Mouse (Mus musculus): ENCODE measurements at regions not wholly inside any gene's neighbourhood (a gene's known extent, or its start where the extent isn't known, plus 50 kb on each side); places are given as distances from the start of the nearest gene placed in this dataset.

DNA sequence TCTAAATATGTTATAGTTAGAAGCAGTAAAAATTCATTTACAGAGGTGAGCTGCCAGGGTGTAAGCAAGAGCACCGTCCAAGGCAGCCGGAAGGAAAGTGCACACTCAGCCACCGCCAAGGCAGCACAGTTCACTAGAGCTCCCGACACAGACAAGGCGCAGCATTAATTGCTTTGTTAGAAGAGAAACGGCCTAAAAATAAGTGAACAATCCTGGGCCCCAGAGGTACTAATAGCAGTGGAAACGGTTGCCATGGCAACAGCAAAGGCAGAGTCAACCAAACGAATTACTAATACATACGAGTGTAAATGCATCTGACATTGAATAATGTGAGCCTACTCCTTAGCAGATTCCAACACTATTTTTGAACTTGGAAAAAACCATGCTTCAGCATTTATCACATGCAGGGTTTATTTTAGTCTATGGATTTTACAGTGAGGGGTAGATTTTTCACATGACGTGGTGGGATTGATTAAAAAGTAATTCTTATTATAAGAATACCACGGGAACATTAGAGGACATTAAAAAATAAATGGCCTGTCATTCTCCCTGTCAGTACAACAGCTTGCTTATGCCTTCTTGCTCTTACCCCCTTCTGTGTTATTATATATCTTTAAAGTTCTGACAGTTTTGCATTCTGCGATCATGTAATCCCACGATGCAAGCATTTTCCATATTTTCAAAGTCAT lies 62.5 kb downstream of the Cavin4 start:
- no peak for DNase-seq

DNA sequence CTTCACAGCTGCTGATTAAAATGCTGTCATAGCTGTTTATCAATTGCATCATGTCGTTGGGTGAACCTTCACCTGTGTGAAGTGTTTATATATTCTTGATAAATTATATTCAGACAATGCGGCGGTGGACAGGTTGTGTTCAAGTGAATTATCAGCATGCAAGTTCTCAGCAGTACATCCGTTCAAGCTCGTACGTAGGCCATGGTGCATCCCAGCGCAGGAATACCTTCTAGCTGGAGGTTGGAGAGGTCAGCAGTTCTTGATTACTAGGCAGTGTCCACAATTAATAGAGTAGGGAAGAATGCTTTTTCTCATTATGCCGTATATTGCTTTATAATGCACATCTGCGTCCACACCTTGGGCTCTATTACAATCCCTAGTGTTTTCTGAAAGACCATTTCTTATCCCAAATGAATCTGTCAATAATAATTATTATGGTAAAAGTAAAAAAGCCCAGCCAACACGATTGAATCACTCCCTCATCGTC lies 63.1 kb downstream of the Cavin4 start:
- no peak for DNase-seq

- no peak for DNase-seq
Observed at GRCm38 (mm10) chr4:48734854-48735564, 71.7 kb downstream of the Cavin4 start.

DNA sequence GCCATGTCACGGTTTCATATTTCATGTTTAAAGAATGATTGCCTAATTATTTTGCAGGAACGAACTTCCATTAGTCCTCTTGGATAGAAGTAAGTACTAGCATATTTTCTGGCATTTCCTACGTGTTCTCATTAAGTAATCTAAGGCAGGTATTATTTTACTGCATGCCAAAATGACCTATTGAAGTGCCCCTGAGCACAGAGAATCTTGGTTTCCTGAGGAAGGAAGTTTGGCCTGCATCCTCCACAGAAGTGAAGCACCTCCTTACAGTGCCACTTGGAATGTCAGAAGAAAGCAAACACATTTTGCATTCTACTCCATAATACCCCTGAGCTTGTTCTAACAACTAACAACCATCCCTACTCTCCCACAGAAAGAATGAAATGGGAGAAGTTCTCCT lies 82.9 kb downstream of the Cavin4 start:
- no peak for DNase-seq

DNA sequence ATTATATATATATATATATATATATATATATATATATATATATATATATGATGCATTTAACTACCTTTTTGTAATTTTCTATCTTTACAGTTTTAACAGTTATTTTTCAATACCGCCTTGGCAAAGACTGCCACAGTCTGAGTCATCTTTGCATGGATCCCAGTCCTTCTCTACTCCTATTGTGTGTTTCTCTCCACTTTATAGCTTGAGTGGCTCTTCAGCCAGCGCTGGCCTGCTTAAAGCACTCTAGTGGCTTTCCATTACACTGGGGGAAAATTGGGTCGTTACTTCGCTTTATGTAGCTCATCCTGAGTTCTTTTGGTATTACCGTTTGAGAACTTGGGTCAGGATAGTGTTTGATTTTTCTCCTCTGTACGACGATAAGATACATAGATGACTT lies 86.3 kb downstream of the Cavin4 start:
- DNase-seq, result no peak

- no peak for DNase-seq
Observed at GRCm38 (mm10) chr4:48750087-48750486, 86.8 kb downstream of the Cavin4 start.

- DNase-seq, result peak; percentile 75 to 84
Observed at GRCm38 (mm10) chr4:48754466-48755171, 91.3 kb downstream of the Cavin4 start.

GRCm38 (mm10) chr4:48760625-48761024 lies 97.3 kb downstream of the Cavin4 start:
- DNase-seq, result no peak

DNA sequence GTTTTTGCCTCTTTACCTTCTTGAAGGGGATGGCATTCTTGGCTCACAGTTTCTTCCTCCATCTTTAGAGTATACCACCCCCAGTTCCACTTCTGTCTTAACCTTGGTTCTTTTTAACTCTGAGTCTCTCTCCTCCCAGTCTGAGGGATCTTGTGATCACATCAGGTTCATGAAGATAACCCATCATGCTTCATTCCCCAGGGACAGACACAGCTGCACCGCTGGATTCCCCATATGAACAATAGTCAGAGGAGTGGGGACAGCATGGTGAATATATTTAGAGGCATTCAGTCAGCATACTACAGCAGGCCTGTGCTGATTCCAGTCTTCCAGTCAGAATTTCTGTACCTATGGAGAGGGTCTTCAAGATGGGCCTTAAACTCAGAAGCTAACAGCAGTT lies 103.1 kb downstream of the Cavin4 start:
- DNase-seq, result no peak

DNA sequence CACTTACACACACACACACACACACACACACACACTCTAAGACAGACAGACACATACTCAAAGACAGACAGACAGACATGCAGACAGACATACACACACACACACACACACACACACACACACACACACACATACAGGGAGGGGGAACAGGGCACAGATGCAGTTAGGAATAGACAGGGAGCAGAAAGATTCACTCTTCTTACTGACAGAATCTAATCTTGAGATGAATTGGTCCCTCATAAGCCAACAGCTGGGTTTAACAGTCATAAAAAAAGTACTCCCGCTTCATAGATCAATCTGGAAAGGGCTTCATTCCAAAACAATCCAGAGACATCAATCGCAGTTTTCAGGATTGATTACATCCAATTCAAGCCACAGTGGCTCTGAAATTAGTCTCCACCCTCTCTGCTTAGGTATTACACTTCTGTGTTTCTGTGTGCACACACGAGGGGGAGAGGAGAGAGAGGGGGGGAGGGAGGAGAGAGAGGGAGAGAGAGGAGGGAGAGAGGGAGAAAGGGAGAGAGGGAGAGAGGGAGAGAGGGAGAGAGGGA lies 107.2 kb downstream of the Cavin4 start:
- DNase-seq, result no peak

DNA sequence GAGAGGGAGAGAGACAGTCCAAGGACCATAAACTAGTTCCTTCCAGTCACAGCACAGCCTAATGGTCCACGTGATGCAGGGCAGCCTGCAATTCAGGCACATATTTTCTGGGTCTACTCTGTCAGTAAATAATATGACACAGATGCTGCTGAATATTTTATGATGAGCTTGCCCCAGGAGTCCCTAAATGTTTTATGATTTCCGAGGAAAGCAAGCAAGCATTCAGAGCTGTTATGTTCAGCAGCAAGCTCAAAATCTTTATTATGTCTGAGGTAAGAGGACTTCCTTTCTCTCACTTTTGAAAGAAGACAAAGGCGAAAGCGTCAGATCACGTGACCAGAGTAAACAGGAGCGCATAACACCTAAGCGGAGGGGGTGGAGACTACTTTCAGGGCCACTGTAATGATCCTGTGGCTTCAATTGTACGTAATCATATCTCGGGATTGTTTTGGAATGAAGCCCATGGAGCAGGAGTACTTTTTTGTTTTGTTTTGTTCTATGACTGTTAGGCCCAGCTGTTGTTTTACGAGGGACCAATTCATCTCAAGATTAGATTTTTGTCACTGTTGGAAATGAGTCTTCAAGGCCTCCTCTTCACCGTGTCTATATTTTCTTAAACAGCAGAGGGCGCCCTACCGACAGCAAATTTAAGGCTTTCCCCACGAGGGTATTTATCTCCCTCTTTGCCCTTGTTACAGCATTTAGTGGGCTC lies 107.8 kb downstream of the Cavin4 start:
- DNase-seq, result peak; percentile 7 to 54

- no peak for DNase-seq
Observed at GRCm38 (mm10) chr4:48771836-48772235, 108.5 kb downstream of the Cavin4 start.

DNA sequence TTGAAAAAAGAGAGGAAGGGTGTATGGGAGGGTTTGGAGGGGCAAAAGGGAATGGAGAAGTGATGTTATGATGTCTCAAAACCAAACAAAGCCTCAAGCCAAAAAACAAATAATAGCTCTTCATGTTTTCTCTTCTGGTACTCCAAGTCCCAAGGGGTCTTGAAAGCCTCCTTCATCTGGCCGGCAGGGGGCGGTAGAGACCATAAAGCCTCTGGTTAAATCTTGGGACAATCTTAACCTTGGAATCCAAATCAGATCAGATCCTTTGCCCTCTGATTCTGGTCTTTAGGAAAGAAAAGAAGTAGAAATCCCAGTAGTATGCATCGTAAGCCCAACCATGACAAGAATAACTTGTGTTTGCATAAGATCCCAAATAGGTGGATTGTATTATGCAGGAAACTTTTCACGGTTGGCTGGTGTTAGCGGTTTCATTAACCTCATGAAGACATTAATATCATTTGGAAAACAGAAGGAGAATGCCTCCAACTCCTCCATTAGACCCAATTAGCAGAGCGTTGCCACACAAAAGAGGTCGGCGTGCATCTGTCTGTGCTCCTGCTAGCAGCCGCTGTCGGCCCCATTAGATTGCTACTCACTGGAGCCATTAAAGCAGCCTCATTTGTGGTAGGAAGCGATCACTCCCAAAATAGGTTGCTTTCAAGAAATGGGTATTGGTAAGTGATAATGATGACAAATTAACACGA lies 116.0 kb downstream of the Cavin4 start:
- peak; percentile 12 to 80 for DNase-seq

- no peak for DNase-seq
Observed at GRCm38 (mm10) chr4:48779955-48780354, 116.6 kb downstream of the Cavin4 start.

DNA sequence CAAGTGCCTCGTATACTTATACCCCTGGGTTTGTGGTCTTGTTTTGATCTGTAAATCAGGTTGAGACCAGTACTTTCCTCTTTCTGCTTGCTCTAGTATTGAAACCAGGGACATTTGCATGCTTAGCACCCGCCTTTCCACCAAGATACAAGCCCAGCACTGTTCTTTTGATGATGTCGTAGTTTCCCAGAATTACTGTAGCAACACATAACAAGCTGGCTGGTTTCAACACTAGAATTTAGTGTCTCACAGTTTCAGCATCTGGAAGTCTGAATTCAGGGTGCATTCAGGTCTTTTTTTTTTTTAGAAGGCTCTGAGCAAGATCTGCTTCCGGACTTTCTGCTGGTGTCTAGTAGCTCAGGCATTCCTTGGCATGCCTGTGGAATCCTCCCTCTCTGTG lies 117.8 kb downstream of the Cavin4 start:
- DNase-seq, result no peak

- DNase-seq, result no peak
Observed at GRCm38 (mm10) chr4:48782686-48783085, 119.4 kb downstream of the Cavin4 start.

DNA sequence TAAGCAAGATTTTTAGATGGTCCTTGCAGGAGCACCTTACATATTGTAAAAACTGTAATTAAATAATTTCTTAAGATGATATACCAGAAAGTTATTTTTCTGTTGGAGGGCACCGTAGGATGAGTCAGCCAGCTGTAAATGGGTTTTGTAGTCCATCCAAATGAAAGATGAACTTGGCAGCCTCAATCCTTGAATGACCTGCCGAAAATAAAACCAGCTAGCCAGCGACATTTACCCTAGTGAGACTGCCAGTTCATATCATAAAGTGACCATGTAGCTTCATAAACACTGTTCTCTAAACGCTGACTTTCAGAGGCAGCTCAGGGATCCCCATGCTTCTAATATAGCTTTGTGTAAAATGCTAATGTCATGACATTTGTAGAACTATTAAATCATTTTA lies 127.8 kb downstream of the Cavin4 start:
- peak; percentile 38 to 59 for DNase-seq

- no peak for DNase-seq
Observed at GRCm38 (mm10) chr4:48803777-48804176, 140.5 kb downstream of the Cavin4 start.

DNA sequence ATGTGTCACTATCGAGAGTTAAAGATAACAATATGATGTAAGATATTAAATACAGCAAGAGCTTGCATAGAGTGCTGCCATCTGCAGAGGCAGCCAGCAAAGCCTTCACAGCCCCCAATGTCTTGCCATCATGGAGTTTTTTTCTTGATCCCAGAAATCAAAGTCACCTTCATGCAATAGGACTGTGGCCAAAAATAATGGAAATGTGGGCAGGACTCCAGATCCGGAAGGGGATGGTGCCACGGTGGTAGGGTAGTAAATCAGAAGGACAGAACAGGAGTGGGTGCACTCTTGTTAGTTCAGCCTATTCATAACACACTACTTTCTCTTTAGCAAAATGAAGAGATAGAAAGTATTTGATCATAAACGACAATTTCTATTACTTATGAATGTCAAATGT lies 145.3 kb downstream of the Cavin4 start:
- DNase-seq, result peak in 1 of 2 experiments; percentile 9

DNA sequence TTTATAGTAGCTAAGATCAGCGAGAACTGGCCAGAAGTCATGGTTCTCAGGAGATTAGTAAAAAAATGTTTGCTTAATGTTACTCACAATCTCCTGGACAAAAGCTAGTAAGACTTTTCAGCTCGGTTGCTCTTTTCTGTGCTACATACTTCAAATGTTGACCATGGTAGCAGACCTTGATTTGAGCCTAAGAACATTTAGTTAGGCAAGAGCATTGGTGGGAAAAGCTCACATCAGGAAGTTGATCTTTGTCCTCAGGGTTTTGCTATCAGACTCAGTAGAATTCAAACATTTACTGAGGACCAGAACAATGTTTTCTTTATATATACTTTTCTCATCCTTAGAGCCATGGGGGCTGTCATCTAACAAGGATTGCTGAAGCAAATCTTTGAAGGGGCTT lies 170.4 kb downstream of the Cavin4 start:
- no peak for DNase-seq

DNA sequence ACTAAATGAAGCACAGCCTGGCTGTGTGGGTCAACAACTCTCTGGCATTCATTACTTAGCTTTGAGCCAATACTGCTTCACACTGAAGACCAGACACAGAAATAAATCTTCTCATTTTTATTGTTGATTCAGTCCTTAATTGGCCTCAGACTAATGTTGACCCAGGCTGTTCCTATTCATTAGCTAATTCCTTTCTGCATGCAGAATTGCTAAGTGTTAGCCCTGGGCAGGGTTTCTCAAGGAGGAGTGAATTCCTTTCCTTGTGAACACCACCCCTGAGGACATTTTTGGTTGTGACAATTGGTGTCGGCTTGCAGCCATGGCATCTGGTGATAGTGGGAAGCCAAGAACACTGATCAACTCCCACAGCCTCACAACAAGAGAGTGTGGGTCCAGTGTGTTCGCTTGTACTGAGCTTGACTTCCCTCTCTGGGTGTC lies 179.5 kb downstream of the Cavin4 start:
- DNase-seq, result peak; percentile 64 to 67

DNA sequence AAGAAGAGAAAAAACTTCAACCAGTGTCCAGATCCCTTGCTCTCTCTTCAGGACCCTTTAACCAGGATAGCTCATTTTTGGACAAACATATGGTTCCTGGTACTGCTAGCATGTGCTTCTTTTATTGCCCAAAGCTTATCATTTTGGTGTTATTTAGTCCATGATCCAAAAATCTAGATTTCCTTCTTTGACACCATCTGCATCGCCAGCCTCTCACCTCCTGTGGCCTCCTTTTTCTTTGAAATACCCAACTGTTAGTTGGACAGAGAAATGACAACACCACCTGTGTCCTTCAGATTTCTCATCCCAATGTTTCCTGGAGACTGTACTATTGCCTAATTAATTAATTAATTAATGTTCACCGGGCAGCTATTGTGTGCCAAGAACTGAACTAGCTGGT lies 188.0 kb upstream of the Plppr1 start:
- DNase-seq, result no peak
